Mouse (Mus musculus) spleen, adult 2 months (tissue): ENCODE data around the gene Sprr1b. TPM values are rescaled to one million over a fixed set of nuclear protein-coding genes. Genes with fewer than 3 reads are reported as not detected.

Experiments used
- DNase-seq, 2 experiments: peaks; one replicate each; pipeline versions ENCODE4 v3.0.0 to v3.0.0-alpha.2; 2012 to 2021; ENCODE audit warnings: low spot score in 2 of 2, low read depth in 1 of 2
- H3K27ac ChIP-seq: fragments of 200-500 bp; 2 replicates; pipeline ENCODE4 v1.5.1; 2012; ENCODE audit warnings: low read length, inconsistent platforms; ENCODE audit not compliant: insufficient read depth
- H3K27me3 ChIP-seq: fragments of 200-500 bp; 2 replicates; pipeline ENCODE4 v1.6.1; 2012; ENCODE audit warnings: mild to moderate bottlenecking, moderate library complexity, low read length, inconsistent platforms; ENCODE audit not compliant: control insufficient read depth, insufficient read depth
- H3K36me3 ChIP-seq: fragments of 200-500 bp; 2 replicates; pipeline ENCODE4 v1.6.1; 2012; ENCODE audit warnings: mild to moderate bottlenecking, low read length, inconsistent platforms; ENCODE audit not compliant: control insufficient read depth, insufficient read depth
- H3K4me1 ChIP-seq: fragments of 200-500 bp; 2 replicates; pipeline ENCODE4 v1.6.1; 2011; ENCODE audit warnings: inconsistent platforms; ENCODE audit not compliant: control insufficient read depth, insufficient read depth, insufficient read length
- H3K4me3 ChIP-seq: fragments of 200-500 bp; 2 replicates; pipeline ENCODE4 v1.5.1; 2011; ENCODE audit warnings: mild to moderate bottlenecking, inconsistent platforms; ENCODE audit not compliant: insufficient read depth, insufficient read length; ENCODE audit errors: extremely low read depth
- CTCF ChIP-seq: fragments of 200-500 bp; IDR thresholded peaks from 2 replicates; pipeline ENCODE4 v1.5.1; 2011; ENCODE audit warnings: mild to moderate bottlenecking, inconsistent platforms; ENCODE audit not compliant: insufficient read depth, insufficient read length, insufficient replicate concordance; ENCODE audit errors: extremely low read depth
- POLR2A ChIP-seq: fragments of 200-500 bp; IDR thresholded peaks from 2 replicates; pipeline ENCODE4 v1.6.1; 2011; ENCODE audit warnings: low read depth, low read length, inconsistent platforms
- WGBS: fragments of 180-500 bp; shearing (Covaris S2); methylation state at CpG from one replicate; pipeline ENCODE4 v1.1.7; 2018; 5-methylcytosine and 5-hydroxymethylcytosine counted together
- polyA plus RNA-seq: library from polyadenylated mRNA; depleted of rRNA; stranded (reverse); fragments of >200 nt; gene quantifications from 2 replicates; pipeline ENCODE4 v1.2.3, GENCODE M21; 2012; rRNA removed

Sprr1b gene
- polyA plus RNA-seq, 1 experiment, result not detected

DNA sequence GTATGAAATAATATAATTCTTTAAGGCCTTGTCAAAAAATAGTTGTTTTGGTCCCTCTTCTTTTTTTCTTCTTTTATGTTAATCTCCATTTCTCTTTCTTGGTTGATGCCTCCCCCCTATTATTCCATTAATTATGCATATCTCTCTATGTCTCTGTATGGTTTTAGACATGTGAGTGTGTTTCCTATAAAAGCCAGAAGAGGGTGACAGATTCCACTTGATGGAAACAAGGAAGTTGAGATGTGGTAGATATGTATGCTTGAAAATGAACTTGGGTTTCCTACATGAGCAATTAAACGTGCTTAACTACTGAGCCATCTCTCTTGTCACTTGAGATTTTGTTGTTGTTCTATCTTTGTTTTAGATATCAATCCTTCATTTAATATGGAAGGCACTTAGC lies 44.3 kb downstream of the Sprr1b start:
- 15% methylated on average over 1 of the region's 1 CpGs for WGBS
- H3K4me3 ChIP-seq, result no peak overlapping the region
- H3K36me3 ChIP-seq, result no peaks in the 10 kb centered on the region
- no peak for DNase-seq
- no peaks in the 10 kb centered on the region for H3K27me3 ChIP-seq
- no peaks in the 10 kb centered on the region for H3K4me1 ChIP-seq
- H3K27ac ChIP-seq, result no peak overlapping the region
- no peak for TF ChIP-seq POLR2A
- no peak for TF ChIP-seq CTCF

Other genes with a start within 250 kb of the Sprr1b start
- not detected in 2 replicates for gene Sprr2a1, start 223.0 kb downstream of the Sprr1b start, polyA plus RNA-seq
- 1.1 and 1.3 TPM in 2 replicates for gene Sprr2a2, start 222.9 kb downstream of the Sprr1b start, polyA plus RNA-seq
- gene Sprr2a3, start 153.4 kb downstream of the Sprr1b start, polyA plus RNA-seq, result not detected in 2 replicates
- not detected in 2 replicates for gene Sprr2b, start 122.2 kb downstream of the Sprr1b start, polyA plus RNA-seq
- gene Sprr2d, start 99.6 kb downstream of the Sprr1b start, polyA plus RNA-seq, result not detected in 2 replicates
- not detected in 2 replicates for gene Sprr2e, start 86.6 kb downstream of the Sprr1b start, polyA plus RNA-seq
- gene Sprr2f, start 73.6 kb downstream of the Sprr1b start, polyA plus RNA-seq, result not detected in 2 replicates
- not detected in 2 replicates for gene Sprr2h, start 53.1 kb downstream of the Sprr1b start, polyA plus RNA-seq
- not detected in 2 replicates for gene Sprr2i, start 30.8 kb downstream of the Sprr1b start, polyA plus RNA-seq
- gene Sprr2j-ps, start 20.7 kb downstream of the Sprr1b start, polyA plus RNA-seq, result not detected in 2 replicates
- 3.5 and 6.0 TPM in 2 replicates for gene Gm9774, start 9.4 kb downstream of the Sprr1b start, polyA plus RNA-seq
- gene Sprr2k, start 6.2 kb downstream of the Sprr1b start, polyA plus RNA-seq, result not detected in 2 replicates
- not detected in 2 replicates for gene Sprr3, start 19.9 kb upstream of the Sprr1b start, polyA plus RNA-seq
- gene Sprr1a, start 47.1 kb upstream of the Sprr1b start, polyA plus RNA-seq, result 0.15 TPM in 1 of 2 replicates, not detected in the other
- not detected in 2 replicates for gene Sprr4, start 61.7 kb upstream of the Sprr1b start, polyA plus RNA-seq
- gene 2310046K23Rik, start 95.7 kb upstream of the Sprr1b start, polyA plus RNA-seq, result not detected in 2 replicates
- gene Ivl, start 134.9 kb upstream of the Sprr1b start, polyA plus RNA-seq, result not detected in 2 replicates
- gene Smcp, start 150.2 kb upstream of the Sprr1b start, polyA plus RNA-seq, result not detected in 2 replicates
- gene 2210017I01Rik, start 168.7 kb upstream of the Sprr1b start, polyA plus RNA-seq, result not detected in 2 replicates
- gene Lce6a, start 182.9 kb upstream of the Sprr1b start, polyA plus RNA-seq, result not detected in 2 replicates
- not detected in 2 replicates for gene Lce1a1, start 209.5 kb upstream of the Sprr1b start, polyA plus RNA-seq
- gene Lce1b, start 218.1 kb upstream of the Sprr1b start, polyA plus RNA-seq, result not detected in 2 replicates
- gene Lce1a2, start 231.5 kb upstream of the Sprr1b start, polyA plus RNA-seq, result not detected in 2 replicates
- gene Lce1c, start 240.5 kb upstream of the Sprr1b start, polyA plus RNA-seq, result not detected in 2 replicates
- not detected in 2 replicates for gene Lce1d, start 248.4 kb upstream of the Sprr1b start, polyA plus RNA-seq